Mouse (Mus musculus) heart, embryonic 16.5 days (tissue): ENCODE measurements around the gene Cdk5rap3. TPM values are rescaled to one million over a fixed set of nuclear protein-coding genes. Genes with fewer than 3 reads are reported as not detected.

ENCODE experiments used
- ATAC-seq: fragments of 200-750 bp; cut with Nextera tagmentation; replicated peaks from 2 replicates; pipeline ENCODE4 v1.8.0; 2017; ENCODE audit warnings: moderate number of reproducible peaks; ENCODE audit not compliant: insufficient read depth, low FRiP score; ENCODE audit errors: extremely low read depth
- H3K27ac ChIP-seq: fragments of 300-500 bp; sonication (generic); 2 replicates; pipeline ENCODE4 v1.5.1; 2014; ENCODE audit warnings: mild to moderate bottlenecking, low read length, control low read depth, moderate library complexity
- H3K27me3 ChIP-seq: fragments of 300-500 bp; sonication (generic); 2 replicates; pipeline ENCODE4 v1.6.1; 2014; ENCODE audit warnings: low read length, mixed read lengths; ENCODE audit not compliant: control insufficient read depth, insufficient read depth
- H3K36me3 ChIP-seq: fragments of 300-500 bp; sonication (generic); 2 replicates; pipeline ENCODE4 v1.6.1; 2014; ENCODE audit not compliant: control insufficient read depth, insufficient read depth
- H3K4me1 ChIP-seq: fragments of 300-500 bp; sonication (generic); 2 replicates; pipeline ENCODE4 v1.6.1; 2014; ENCODE audit warnings: low read length, mixed read lengths; ENCODE audit not compliant: control insufficient read depth, insufficient read depth
- H3K4me2 ChIP-seq: fragments of 300-500 bp; sonication (generic); 2 replicates; pipeline ENCODE4 v1.6.1; 2014; ENCODE audit warnings: low read depth, mild to moderate bottlenecking, control low read depth, low read length
- H3K4me3 ChIP-seq: fragments of 300-500 bp; sonication (generic); 2 replicates; pipeline ENCODE4 v1.5.1; 2014; ENCODE audit warnings: mild to moderate bottlenecking, control low read depth, low read length
- H3K9ac ChIP-seq: fragments of 300-500 bp; sonication (generic); 2 replicates; pipeline ENCODE4 v1.6.1; 2014; ENCODE audit warnings: low read length, control low read depth
- H3K9me3 ChIP-seq: fragments of 300-500 bp; sonication (generic); replicated peaks from 2 replicates; pipeline ENCODE4 v1.6.1; 2016; ENCODE audit warnings: low read length; ENCODE audit not compliant: control insufficient read depth
- WGBS: fragments of 180-500 bp; shearing (Covaris S2); extraction: QIAGEN DNeasy Blood & Tissue Kit; methylation state at CpG from one replicate; pipeline ENCODE4 v1.1.7; 2014; 5-methylcytosine and 5-hydroxymethylcytosine counted together
- polyA plus RNA-seq: library from polyadenylated mRNA; unstranded; fragments of >200 nt; fragmentation: Nextera tagmentation; extraction: Ambion mirVana; gene quantifications from 2 replicates; pipeline ENCODE4 v1.2.1, GENCODE M21; 2015

Gene Cdk5rap3
- polyA plus RNA-seq, 1 experiment from 2014 or later = 60.5 TPM

DNA sequence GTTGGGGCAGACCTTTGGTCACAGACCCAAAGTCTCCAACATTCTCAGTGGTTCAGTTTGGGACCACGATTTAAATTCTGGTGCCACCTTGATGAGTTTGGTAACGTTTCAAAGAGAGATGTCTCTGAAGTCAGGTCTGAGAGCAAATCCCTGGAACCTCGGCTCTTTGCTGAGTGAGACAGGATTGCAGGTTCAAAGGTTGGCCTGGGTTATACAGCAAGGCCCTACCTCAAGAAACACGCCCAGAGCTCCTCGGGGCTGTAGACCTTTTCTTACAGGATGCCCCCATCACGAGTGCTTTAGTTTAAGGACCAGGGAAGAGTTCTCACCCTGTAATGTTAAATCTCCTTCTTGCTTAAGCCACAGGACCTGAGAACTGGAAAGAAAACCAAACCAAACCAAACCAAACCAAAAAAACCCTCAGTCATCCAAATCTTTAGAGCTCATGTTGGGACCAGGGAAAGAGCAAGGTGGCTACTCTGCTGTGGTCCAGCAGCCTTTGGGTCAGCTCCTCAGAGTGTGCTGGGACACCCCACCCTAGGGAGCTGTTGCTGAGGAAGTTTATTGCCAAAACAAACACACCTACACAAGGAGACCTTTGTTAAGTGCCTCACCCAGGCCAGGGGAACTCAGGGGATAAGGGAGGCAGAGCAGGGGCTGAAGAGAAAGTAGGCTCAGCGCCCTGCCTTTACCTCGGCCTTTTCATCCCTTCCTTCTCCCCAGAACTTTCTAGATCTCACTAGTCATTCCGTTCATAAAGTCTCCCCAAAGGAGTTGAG lies 19.8 kb upstream of the Cdk5rap3 start:
- H3K27ac ChIP-seq = no peak overlapping the region
- H3K36me3 ChIP-seq = no peaks in the 10 kb centered on the region
- H3K4me3 ChIP-seq = no peak overlapping the region
- WGBS = 79% methylated on average over 9 of the region's 9 CpGs
- H3K9me3 ChIP-seq = no peaks in the 10 kb centered on the region
- no peak overlapping the region for H3K9ac ChIP-seq
- H3K27me3 ChIP-seq = no peaks in the 10 kb centered on the region
- H3K4me2 ChIP-seq = no peak overlapping the region
- no peak for ATAC-seq
- H3K4me1 ChIP-seq = peaks cover 6% of the 10 kb centered on the region

DNA sequence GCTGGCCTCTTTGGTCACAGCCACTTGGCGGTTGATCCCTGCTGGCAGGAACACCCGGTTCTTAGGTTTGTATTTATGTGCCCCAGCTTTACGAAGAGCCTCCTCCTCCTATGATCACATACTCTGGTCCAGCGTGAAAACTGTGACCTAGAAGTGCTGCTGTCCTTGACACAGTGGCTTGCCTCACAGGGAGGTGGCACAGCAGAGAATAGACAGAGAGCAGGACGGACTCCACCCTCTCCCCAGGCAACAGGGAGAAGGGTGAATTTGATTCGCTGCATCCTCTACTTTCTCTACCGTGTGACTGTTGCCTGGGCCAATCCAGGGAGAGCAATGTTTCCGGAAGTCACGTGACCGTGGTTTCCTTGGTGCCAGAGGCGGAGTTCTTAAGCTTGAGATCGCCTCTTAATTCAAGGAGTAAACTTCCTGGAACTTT lies 18.6 kb upstream of the Cdk5rap3 start:
- H3K4me3 ChIP-seq = peak overlapping the region; percentile 27
- H3K9me3 ChIP-seq = no peaks in the 10 kb centered on the region
- H3K4me2 ChIP-seq = peak overlapping the region; percentile 52
- peaks cover 6% of the 10 kb centered on the region for H3K4me1 ChIP-seq
- ATAC-seq = peak; percentile 86
- 23% methylated on average over 12 of the region's 12 CpGs for WGBS
- peak overlapping the region; percentile 49; the same call in 1 of the 2 replicates for H3K9ac ChIP-seq
- no peaks in the 10 kb centered on the region for H3K27me3 ChIP-seq
- H3K27ac ChIP-seq = peak overlapping the region; percentile 68
- H3K36me3 ChIP-seq = no peaks in the 10 kb centered on the region

DNA sequence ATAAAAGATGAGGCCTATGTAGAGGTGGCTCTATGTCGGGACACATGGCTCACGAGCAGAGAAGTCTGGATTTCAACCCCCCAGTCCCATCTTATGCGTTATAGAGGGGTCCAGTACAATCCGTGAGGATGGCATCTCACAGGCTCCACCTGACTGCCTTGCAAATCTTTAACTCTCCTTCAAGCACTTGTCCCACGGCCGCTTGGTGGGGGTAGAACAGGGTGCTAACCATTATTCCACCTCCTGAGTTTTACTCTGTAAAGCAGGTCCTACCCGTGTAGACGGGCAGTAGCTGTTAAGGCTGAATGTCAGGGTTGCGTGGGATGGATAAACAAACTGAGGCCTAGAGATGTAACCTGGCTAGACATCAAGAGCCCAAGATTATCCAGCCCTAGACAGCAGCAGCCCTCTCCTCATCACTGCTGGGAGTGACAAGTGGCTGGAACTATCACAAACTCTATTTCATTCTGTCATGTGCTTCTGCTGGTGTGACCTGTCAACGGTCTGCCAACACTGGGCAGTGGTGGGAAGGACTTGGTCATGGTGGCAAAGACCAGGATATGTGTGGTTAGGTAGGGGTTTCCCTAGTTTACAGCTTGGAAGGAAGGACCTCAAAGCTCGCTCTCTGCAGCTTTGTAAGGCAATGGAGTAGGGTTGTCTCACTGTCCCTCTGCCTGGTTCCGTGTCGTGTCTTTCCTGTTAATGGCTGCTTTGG lies 17.4 kb upstream of the Cdk5rap3 start:
- no peak for ATAC-seq
- Histone ChIP-seq H3K9me3 (no peaks in the 10 kb centered on the region), H3K4me3 (no peak overlapping the region), H3K4me1 (peaks cover 6% of the 10 kb centered on the region), H3K27ac (no peak overlapping the region), H3K9ac (no peak overlapping the region), H3K27me3 (peaks cover 2% of the 10 kb centered on the region), H3K4me2 (no peak overlapping the region), H3K36me3 (no peaks in the 10 kb centered on the region)
- 79% methylated on average over 13 of the region's 13 CpGs for WGBS

DNA sequence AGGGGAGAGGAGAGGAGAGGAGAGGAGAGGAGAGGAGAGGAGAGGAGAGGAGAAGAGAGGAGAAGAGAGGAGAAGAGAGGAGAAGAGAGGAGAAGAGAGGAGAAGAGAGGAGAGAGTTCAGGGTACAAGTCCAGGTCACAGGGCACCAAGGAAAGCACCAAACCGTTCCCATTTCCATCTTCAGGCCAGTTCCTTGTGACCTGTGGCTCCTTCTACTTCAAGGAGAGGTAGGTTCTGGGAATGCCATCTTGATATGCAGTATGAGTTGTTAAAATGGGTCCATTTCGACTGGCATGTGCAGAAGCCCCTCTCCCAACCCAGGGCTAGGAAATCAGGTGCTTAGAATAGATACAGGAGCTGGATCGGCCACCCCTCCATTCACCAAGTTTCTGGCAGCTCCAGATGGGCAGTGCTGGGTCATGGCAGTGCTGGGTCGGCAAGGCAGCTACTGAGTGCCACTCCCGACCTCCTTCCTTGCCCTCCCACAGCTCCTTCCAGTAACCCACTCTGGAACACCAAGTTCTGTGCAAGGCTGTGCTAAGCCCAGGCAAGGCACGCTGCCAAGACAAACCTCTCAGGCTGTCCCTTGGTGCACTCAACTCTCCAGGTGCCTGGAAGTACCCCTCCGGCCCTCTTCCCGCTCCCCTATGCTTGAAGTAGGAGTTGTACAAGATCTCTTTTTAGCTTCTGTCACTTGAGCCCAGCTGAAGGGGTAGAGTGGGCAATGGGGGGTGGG lies 15.2 kb upstream of the Cdk5rap3 start:
- no peak overlapping the region for H3K4me2 ChIP-seq
- H3K9ac ChIP-seq = no peak overlapping the region
- H3K27me3 ChIP-seq = peaks cover 11% of the 10 kb centered on the region
- no peaks in the 10 kb centered on the region for H3K36me3 ChIP-seq
- H3K27ac ChIP-seq = no peak overlapping the region
- WGBS = 37% methylated on average over 8 of the region's 8 CpGs
- ATAC-seq = no peak
- H3K4me3 ChIP-seq = no peak overlapping the region
- H3K4me1 ChIP-seq = peaks cover 6% of the 10 kb centered on the region
- H3K9me3 ChIP-seq = no peaks in the 10 kb centered on the region

DNA sequence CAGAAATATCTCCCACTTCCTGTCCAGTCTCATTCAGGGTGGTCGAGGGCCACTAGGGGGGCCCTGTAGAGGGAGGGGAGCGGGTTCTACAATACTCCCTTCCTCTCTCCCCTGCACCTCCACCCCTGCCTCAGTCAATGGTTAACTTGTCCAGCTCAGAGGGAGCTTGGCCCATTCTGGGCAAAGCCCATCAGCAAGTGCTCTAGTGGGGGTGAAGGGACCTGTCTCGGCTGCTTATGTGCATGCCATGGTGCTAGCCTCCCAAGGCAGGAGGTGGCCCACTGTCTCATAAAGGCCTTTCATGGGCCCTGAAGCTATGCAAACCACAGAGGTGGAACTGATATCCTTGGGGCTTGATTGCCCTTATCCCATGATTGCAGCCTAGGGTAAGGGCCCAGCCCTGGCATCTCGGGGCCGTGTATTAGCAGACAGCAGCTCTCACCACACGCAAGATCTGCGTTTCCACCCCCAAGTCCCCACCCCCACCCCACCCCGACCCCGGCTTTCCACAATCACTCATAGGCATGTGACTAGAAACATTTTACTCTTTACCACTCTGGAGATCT lies 13.6 kb upstream of the Cdk5rap3 start:
- Histone ChIP-seq H3K4me2 (no peak overlapping the region), H3K4me1 (peaks cover 4% of the 10 kb centered on the region; the same call in 1 of the 2 replicates), H3K27ac (no peak overlapping the region), H3K27me3 (peaks cover 11% of the 10 kb centered on the region), H3K4me3 (no peak overlapping the region), H3K9me3 (no peaks in the 10 kb centered on the region), H3K9ac (no peak overlapping the region), H3K36me3 (no peaks in the 10 kb centered on the region)
- WGBS = 61% methylated on average over 9 of the region's 9 CpGs
- ATAC-seq = no peak

DNA sequence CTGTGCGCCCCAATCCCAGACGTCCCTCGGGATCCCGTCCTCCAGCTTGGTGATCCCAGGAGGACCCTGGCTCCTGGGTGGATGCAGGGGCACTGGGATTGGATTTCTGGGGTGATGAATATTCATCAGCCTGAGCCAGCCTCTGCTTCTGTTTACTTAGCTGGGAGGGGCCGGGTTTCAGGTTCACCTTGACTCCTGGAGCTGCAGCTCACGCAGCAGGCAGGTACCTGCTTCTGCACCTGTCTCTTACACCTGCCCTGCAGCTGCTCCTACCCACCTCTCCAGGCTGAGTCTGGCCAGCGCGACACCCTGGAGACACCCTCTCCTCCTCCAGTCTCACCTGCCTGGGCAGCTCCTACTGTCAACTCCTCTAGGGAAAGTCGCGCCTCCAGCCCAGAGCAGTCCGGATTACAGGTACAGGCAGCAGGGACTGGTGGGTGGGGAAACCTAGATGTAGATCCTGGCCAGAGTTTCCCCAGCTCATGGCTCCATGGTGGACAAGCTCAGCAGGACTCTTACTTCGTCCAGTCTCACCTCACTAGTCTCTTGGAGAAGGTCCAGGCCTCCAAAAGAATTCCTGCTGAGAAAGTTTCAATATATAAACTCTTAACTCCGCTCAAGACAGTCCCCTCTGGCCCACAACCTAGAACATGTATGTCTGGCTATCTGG lies 12.9 kb upstream of the Cdk5rap3 start:
- H3K9ac ChIP-seq = no peak overlapping the region

DNA sequence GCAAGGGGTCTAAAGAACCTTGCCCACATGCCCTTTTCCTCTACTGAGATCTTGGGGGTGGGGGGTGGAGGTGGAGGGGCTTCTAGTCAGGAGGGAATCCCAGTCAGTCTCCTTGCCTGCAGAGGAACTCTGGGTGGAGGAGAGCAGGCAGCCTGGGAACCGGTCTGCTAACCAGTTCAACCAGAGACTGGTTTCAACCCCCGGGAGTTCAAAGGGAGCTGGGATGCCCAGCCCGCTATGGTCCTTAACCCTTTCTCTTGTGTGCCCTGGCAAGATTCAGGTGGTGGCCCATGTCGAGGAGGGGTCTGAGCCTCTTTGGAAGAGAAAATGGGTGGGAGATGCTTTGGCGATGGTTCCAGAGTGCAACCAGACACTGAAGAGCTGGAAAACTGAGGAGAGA lies 12.4 kb upstream of the Cdk5rap3 start:
- 11% methylated on average over 5 of the region's 5 CpGs for WGBS
- H3K27me3 ChIP-seq = peaks cover 11% of the 10 kb centered on the region
- no peak overlapping the region for H3K4me3 ChIP-seq
- H3K36me3 ChIP-seq = no peaks in the 10 kb centered on the region
- H3K4me1 ChIP-seq = 0 out of 2 replicates have a peak, but pooled peaks cover 2% of the 10 kb centered on the region
- no peak overlapping the region for H3K4me2 ChIP-seq
- H3K27ac ChIP-seq = no peak overlapping the region
- no peaks in the 10 kb centered on the region for H3K9me3 ChIP-seq
- no peak for ATAC-seq
- H3K9ac ChIP-seq = no peak overlapping the region

More for the DNA sequence above, 12.9 kb upstream of the Cdk5rap3 start:
- Histone ChIP-seq H3K27me3 (peaks cover 11% of the 10 kb centered on the region), H3K4me1 (0 out of 2 replicates have a peak, but pooled peaks cover 2% of the 10 kb centered on the region), H3K36me3 (no peaks in the 10 kb centered on the region), H3K4me3 (no peak overlapping the region), H3K9me3 (no peaks in the 10 kb centered on the region), H3K4me2 (no peak overlapping the region), H3K27ac (no peak overlapping the region)
- ATAC-seq = no peak
- 20% methylated on average over 13 of the region's 13 CpGs for WGBS

DNA sequence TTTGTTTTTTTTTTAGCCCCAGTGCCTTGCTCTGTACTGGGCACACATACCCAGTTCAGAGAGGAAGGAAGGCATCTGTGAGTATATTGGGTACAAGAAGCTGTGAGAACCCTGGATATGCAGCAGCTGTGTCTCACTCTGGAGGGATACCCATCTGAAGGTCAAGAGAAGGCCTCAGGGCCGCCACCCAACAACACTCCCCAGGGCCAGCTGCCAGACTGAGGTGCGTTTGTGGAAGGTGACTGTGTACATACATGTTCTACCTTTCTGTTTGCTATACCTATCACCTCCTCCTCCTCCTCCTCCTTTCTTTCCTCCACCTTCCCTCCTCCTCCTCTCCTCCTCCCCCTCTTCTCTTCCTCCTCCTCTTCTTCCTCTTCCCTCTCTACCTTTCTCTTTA lies 11.8 kb upstream of the Cdk5rap3 start, which contains the start of gene Prr15l:
Gene Prr15l (plus strand): TSS at position 17 of the 400 bp plus-strand sequence.
- peaks cover 13% of the 10 kb centered on the region for H3K27me3 ChIP-seq
- H3K36me3 ChIP-seq = no peaks in the 10 kb centered on the region
- H3K9me3 ChIP-seq = no peaks in the 10 kb centered on the region
- no peaks in the 10 kb centered on the region for H3K4me1 ChIP-seq
- 57% methylated on average over 2 of the region's 2 CpGs for WGBS
- ATAC-seq = no peak
- H3K9ac ChIP-seq = no peak within 1 kb of the TSS
- no peak within 1 kb of the TSS for H3K4me2 ChIP-seq
- H3K4me3 ChIP-seq = no peak within 1 kb of the TSS
- H3K27ac ChIP-seq = no peak within 1 kb of the TSS
